Mouse (Mus musculus): ENCODE measurements around the gene Mep1a. TPM values are rescaled to one million over a fixed set of nuclear protein-coding genes. Genes with fewer than 3 reads are reported as not detected.

The Mep1a gene
- total and polyA plus RNA-seq, 3 experiments = not detected

GRCm38 (mm10) chr17:43510782-43511181, 8.2 kb upstream of the Mep1a start:
- Histone ChIP-seq H3K36me3 (ENCODE audit: control insufficient read depth, insufficient read depth, low read length) (no peaks in the 10 kb centered on the region), H3K4me1 (ENCODE audit: control insufficient read depth, insufficient read depth, low read length) (no peaks in the 10 kb centered on the region), H3K9ac (ENCODE audit: low read depth, low read length) (no peak overlapping the region), H3K27me3 (ENCODE audit: control insufficient read depth, insufficient read depth, low read length) (no peaks in the 10 kb centered on the region), H3K27ac (no peak overlapping the region), H3K79me2 (replicated peaks; ENCODE audit: control insufficient read depth, insufficient read depth, low read length) (no peaks in the 10 kb centered on the region), H3K4me3 (no peak overlapping the region)
- intact Hi-C loops (cut with DNase I) = no loop called here
- TF ChIP-seq EP300 (IDR thresholded peaks at IDR 0.05; ENCODE audit: insufficient read depth, low read depth, low read length) (no peak), CTCF (IDR thresholded peaks at IDR 0.05) (no peak), POLR2A (IDR thresholded peaks at IDR 0.05; ENCODE audit: insufficient read depth, low read depth, low read length) (no peak)
- WGBS = 84% methylated on average over 4 of the region's 4 CpGs
- no peak for DNase-seq

GRCm38 (mm10) chr17:43504594-43504934, 2.0 kb upstream of the Mep1a start:
- WGBS = 76% methylated on average over 6 of the region's 6 CpGs
- H3K79me2 ChIP-seq (replicated peaks; ENCODE audit: control insufficient read depth, insufficient read depth, low read length) = no peaks in the 10 kb centered on the region
- H3K4me1 ChIP-seq (ENCODE audit: control insufficient read depth, insufficient read depth, low read length) = no peaks in the 10 kb centered on the region
- TF ChIP-seq POLR2A (IDR thresholded peaks at IDR 0.05; ENCODE audit: insufficient read depth, low read depth, low read length) (no peak), CTCF (IDR thresholded peaks at IDR 0.05) (no peak), EP300 (IDR thresholded peaks at IDR 0.05; ENCODE audit: insufficient read depth, low read depth, low read length) (no peak)
- no peak overlapping the region for H3K9ac ChIP-seq (ENCODE audit: low read depth, low read length)
- no peaks in the 10 kb centered on the region for H3K36me3 ChIP-seq (ENCODE audit: control insufficient read depth, insufficient read depth, low read length)
- no peaks in the 10 kb centered on the region for H3K27me3 ChIP-seq (ENCODE audit: control insufficient read depth, insufficient read depth, low read length)
- H3K27ac ChIP-seq = no peak overlapping the region
- H3K4me3 ChIP-seq = no peak overlapping the region
- intact Hi-C loops (cut with DNase I) = no loop called here
- DNase-seq = no peak

GRCm38 (mm10) chr17:43503861-43504593, 1.4 kb upstream of the Mep1a start:
- H3K9ac ChIP-seq (ENCODE audit: low read depth, low read length) = no peak overlapping the region
- no peaks in the 10 kb centered on the region for H3K27me3 ChIP-seq (ENCODE audit: control insufficient read depth, insufficient read depth, low read length)
- intact Hi-C loops (cut with DNase I) = no loop called here
- no peak overlapping the region for H3K4me3 ChIP-seq
- H3K79me2 ChIP-seq (replicated peaks; ENCODE audit: control insufficient read depth, insufficient read depth, low read length) = no peaks in the 10 kb centered on the region
- 56% methylated on average over 4 of the region's 4 CpGs for WGBS
- no peaks in the 10 kb centered on the region for H3K4me1 ChIP-seq (ENCODE audit: control insufficient read depth, insufficient read depth, low read length)
- no peak overlapping the region for H3K27ac ChIP-seq
- no peak for TF ChIP-seq POLR2A (IDR thresholded peaks at IDR 0.05; ENCODE audit: insufficient read depth, low read depth, low read length)
- TF ChIP-seq CTCF (IDR thresholded peaks at IDR 0.05) = no peak
- no peak for TF ChIP-seq EP300 (IDR thresholded peaks at IDR 0.05; ENCODE audit: insufficient read depth, low read depth, low read length)
- no peak for DNase-seq
- no peaks in the 10 kb centered on the region for H3K36me3 ChIP-seq (ENCODE audit: control insufficient read depth, insufficient read depth, low read length)

- Histone ChIP-seq H3K27me3 (ENCODE audit: control insufficient read depth, insufficient read depth, low read length) (no peaks in the 10 kb centered on the region), H3K9ac (ENCODE audit: low read depth, low read length) (no peak overlapping the region), H3K79me2 (replicated peaks; ENCODE audit: control insufficient read depth, insufficient read depth, low read length) (no peaks in the 10 kb centered on the region), H3K36me3 (ENCODE audit: control insufficient read depth, insufficient read depth, low read length) (no peaks in the 10 kb centered on the region), H3K4me1 (ENCODE audit: control insufficient read depth, insufficient read depth, low read length) (no peaks in the 10 kb centered on the region), H3K27ac (no peak overlapping the region), H3K4me3 (no peak overlapping the region)
- TF ChIP-seq POLR2A (IDR thresholded peaks at IDR 0.05; ENCODE audit: insufficient read depth, low read depth, low read length) = no peak
- intact Hi-C loops (cut with DNase I) = no loop called here
- 96% methylated on average over 5 of the region's 5 CpGs for WGBS
- DNase-seq = no peak
These were observed 981 bp downstream of the Mep1a start for GRCm38 (mm10) chr17:43501631-43502030.

GRCm38 (mm10) chr17:43501223-43501622, 1.4 kb downstream of the Mep1a start:
- H3K27ac ChIP-seq = no peak overlapping the region
- H3K79me2 ChIP-seq (replicated peaks; ENCODE audit: control insufficient read depth, insufficient read depth, low read length) = no peaks in the 10 kb centered on the region
- DNase-seq = no peak
- H3K9ac ChIP-seq (ENCODE audit: low read depth, low read length) = no peak overlapping the region
- 42% methylated on average over 3 of the region's 3 CpGs for WGBS
- H3K4me1 ChIP-seq (ENCODE audit: control insufficient read depth, insufficient read depth, low read length) = no peaks in the 10 kb centered on the region
- intact Hi-C loops (cut with DNase I) = no loop called here
- H3K27me3 ChIP-seq (ENCODE audit: control insufficient read depth, insufficient read depth, low read length) = no peaks in the 10 kb centered on the region
- no peak overlapping the region for H3K4me3 ChIP-seq
- no peaks in the 10 kb centered on the region for H3K36me3 ChIP-seq (ENCODE audit: control insufficient read depth, insufficient read depth, low read length)
- TF ChIP-seq POLR2A (IDR thresholded peaks at IDR 0.05; ENCODE audit: insufficient read depth, low read depth, low read length) (no peak), CTCF (IDR thresholded peaks at IDR 0.05) (no peak), EP300 (IDR thresholded peaks at IDR 0.05; ENCODE audit: insufficient read depth, low read depth, low read length) (no peak)

GRCm38 (mm10) chr17:43500513-43500912, 2.1 kb downstream of the Mep1a start:
- no peaks in the 10 kb centered on the region for H3K4me1 ChIP-seq (ENCODE audit: control insufficient read depth, insufficient read depth, low read length)
- no peak overlapping the region for H3K4me3 ChIP-seq
- H3K27ac ChIP-seq = no peak overlapping the region
- DNase-seq = no peak
- TF ChIP-seq CTCF (IDR thresholded peaks at IDR 0.05) = no peak
- TF ChIP-seq POLR2A (IDR thresholded peaks at IDR 0.05; ENCODE audit: insufficient read depth, low read depth, low read length) = no peak
- TF ChIP-seq EP300 (IDR thresholded peaks at IDR 0.05; ENCODE audit: insufficient read depth, low read depth, low read length) = no peak
- intact Hi-C loops (cut with DNase I) = no loop called here
- H3K9ac ChIP-seq (ENCODE audit: low read depth, low read length) = no peak overlapping the region
- H3K36me3 ChIP-seq (ENCODE audit: control insufficient read depth, insufficient read depth, low read length) = no peaks in the 10 kb centered on the region
- H3K79me2 ChIP-seq (replicated peaks; ENCODE audit: control insufficient read depth, insufficient read depth, low read length) = no peaks in the 10 kb centered on the region
- WGBS = 83% methylated on average over 1 of the region's 1 CpGs
- H3K27me3 ChIP-seq (ENCODE audit: control insufficient read depth, insufficient read depth, low read length) = no peaks in the 10 kb centered on the region
